Mouse (Mus musculus) adrenal gland, adult (tissue): ENCODE measurements around the gene Gfpt1.

Experiments used
- DNase-seq, 2 experiments: peaks; one replicate each; pipeline ENCODE4 v3.0.0; 2022 to 2023; ENCODE audit warnings: low spot score in 1 of 2; ENCODE audit not compliant: inconsistent age in 2 of 2

Gene Gfpt1

GRCm38 (mm10) chr6:87131078-87131477, 88.4 kb downstream of the Gfpt1 start:
- DNase-seq: peak in 1 of 2 experiments; percentile 15

- no peak for DNase-seq
Observed at GRCm38 (mm10) chr6:87133520-87133919, 90.9 kb downstream of the Gfpt1 start.

- DNase-seq: no peak
Observed at GRCm38 (mm10) chr6:87133966-87134546, 91.4 kb downstream of the Gfpt1 start.

- no peak for DNase-seq
Observed at GRCm38 (mm10) chr6:87138479-87138878, 95.8 kb downstream of the Gfpt1 start.

GRCm38 (mm10) chr6:87139796-87140553, 97.3 kb downstream of the Gfpt1 start:
- DNase-seq: no peak
